Mouse (Mus musculus): Measurements from ENCODE around the gene Spop. TPM values are rescaled to one million over a fixed set of nuclear protein-coding genes. Genes with fewer than 3 reads are reported as not detected.

Gene Spop
- polyA plus RNA-seq, 1 experiment, result 19.6 TPM

- Histone ChIP-seq H3K27ac (ENCODE audit: control insufficient read depth, insufficient read depth, low read depth, low read length) (no peak overlapping the region; the same call in none of the 2 replicates), H3K36me3 (ENCODE audit: control insufficient read depth, insufficient read depth, low read length) (no peaks in the 10 kb centered on the region), H3K4me3 (ENCODE audit: control insufficient read depth, low read depth, low read length) (no peak overlapping the region), H3K27me3 (ENCODE audit: control insufficient read depth, insufficient read depth, low read length) (no peaks in the 10 kb centered on the region), H3K4me1 (ENCODE audit: control insufficient read depth, insufficient read depth, low read length) (no peaks in the 10 kb centered on the region)
- TF ChIP-seq POLR2A (IDR thresholded peaks at IDR 0.05; ENCODE audit: control insufficient read depth, low read depth, low read length) (no peak), CTCF (IDR thresholded peaks at IDR 0.05; ENCODE audit: control insufficient read depth, insufficient read depth, insufficient replicate concordance, low read depth, low read length) (no peak)
Measured at GRCm38 (mm10) chr11:95383331-95383986, 30.4 kb upstream of the Spop start.

- no peaks in the 10 kb centered on the region for H3K4me1 ChIP-seq (ENCODE audit: control insufficient read depth, insufficient read depth, low read length)
- H3K36me3 ChIP-seq (ENCODE audit: control insufficient read depth, insufficient read depth, low read length), result no peaks in the 10 kb centered on the region
- no peaks in the 10 kb centered on the region for H3K27me3 ChIP-seq (ENCODE audit: control insufficient read depth, insufficient read depth, low read length)
- H3K4me3 ChIP-seq (ENCODE audit: control insufficient read depth, low read depth, low read length), result peak overlapping the region; percentile 92
- TF ChIP-seq POLR2A (IDR thresholded peaks at IDR 0.05; ENCODE audit: control insufficient read depth, low read depth, low read length) (no peak), CTCF (IDR thresholded peaks at IDR 0.05; ENCODE audit: control insufficient read depth, insufficient read depth, insufficient replicate concordance, low read depth, low read length) (no peak)
- H3K27ac ChIP-seq (ENCODE audit: control insufficient read depth, insufficient read depth, low read depth, low read length), result peak overlapping the region; percentile 54; the same call in 1 of the 2 replicates
Measured at GRCm38 (mm10) chr11:95384004-95384318, 29.9 kb upstream of the Spop start.

DNA sequence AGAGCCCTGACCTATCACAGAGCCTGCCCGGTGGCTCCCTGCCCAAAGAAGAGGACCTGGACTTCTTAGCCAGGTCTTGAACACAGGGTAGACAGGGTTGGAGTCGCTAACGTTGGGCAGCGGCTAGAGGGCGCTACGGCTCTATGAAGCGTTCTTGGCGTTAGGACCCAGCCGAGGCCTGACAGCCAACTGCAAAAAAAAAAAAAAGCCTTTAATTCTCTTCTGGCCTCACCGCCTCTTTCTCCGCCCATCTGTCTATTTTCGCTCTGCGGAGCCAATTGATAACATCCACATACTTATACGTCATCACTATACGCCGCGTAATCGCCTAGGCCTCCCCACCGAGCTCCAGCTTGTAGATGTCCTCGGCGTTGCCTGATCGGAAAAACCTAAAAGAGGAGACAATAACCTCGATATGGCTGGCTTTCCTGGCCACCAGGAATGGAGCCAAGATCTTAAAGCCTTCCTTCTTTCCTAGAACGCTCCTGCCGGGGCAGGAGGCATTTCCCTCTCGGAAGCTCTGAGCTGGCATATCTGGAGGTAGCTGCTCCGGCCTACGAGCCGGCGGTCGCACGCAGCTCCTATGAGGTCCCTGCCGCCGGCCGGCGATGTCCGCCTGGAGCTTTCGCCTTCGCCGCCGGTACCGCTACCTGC lies 29.4 kb upstream of the Spop start, which contains the start of gene Slc35b1:
TSS of gene Slc35b1 (plus strand) at position 374 of the 654 bp plus-strand sequence.
- Histone ChIP-seq H3K4me3 (ENCODE audit: control insufficient read depth, low read depth, low read length) (peak within 1 kb of the TSS; percentile 92), H3K36me3 (ENCODE audit: control insufficient read depth, insufficient read depth, low read length) (no peaks in the 10 kb centered on the region), H3K4me1 (ENCODE audit: control insufficient read depth, insufficient read depth, low read length) (no peaks in the 10 kb centered on the region), H3K27ac (ENCODE audit: control insufficient read depth, insufficient read depth, low read depth, low read length) (peak within 1 kb of the TSS; percentile 95), H3K27me3 (ENCODE audit: control insufficient read depth, insufficient read depth, low read length) (no peaks in the 10 kb centered on the region)
- TF ChIP-seq CTCF (IDR thresholded peaks at IDR 0.05; ENCODE audit: control insufficient read depth, insufficient read depth, insufficient replicate concordance, low read depth, low read length) (peak; percentile 80; the same call in 1 of the 2 replicates), POLR2A (IDR thresholded peaks at IDR 0.05; ENCODE audit: control insufficient read depth, low read depth, low read length) (peak; percentile 65; the same call in 1 of the 2 replicates)

- H3K36me3 ChIP-seq (ENCODE audit: control insufficient read depth, insufficient read depth, low read length), result no peaks in the 10 kb centered on the region
- no peaks in the 10 kb centered on the region for H3K4me1 ChIP-seq (ENCODE audit: control insufficient read depth, insufficient read depth, low read length)
- H3K4me3 ChIP-seq (ENCODE audit: control insufficient read depth, low read depth, low read length), result peak overlapping the region; percentile 92
- no peak for TF ChIP-seq CTCF (IDR thresholded peaks at IDR 0.05; ENCODE audit: control insufficient read depth, insufficient read depth, insufficient replicate concordance, low read depth, low read length)
- TF ChIP-seq POLR2A (IDR thresholded peaks at IDR 0.05; ENCODE audit: control insufficient read depth, low read depth, low read length), result no peak
- no peaks in the 10 kb centered on the region for H3K27me3 ChIP-seq (ENCODE audit: control insufficient read depth, insufficient read depth, low read length)
- H3K27ac ChIP-seq (ENCODE audit: control insufficient read depth, insufficient read depth, low read depth, low read length), result peak overlapping the region; percentile 95
Measured at GRCm38 (mm10) chr11:95384973-95385320, 28.9 kb upstream of the Spop start.

- peaks cover 1% of the 10 kb centered on the region; the same call in 1 of the 2 replicates for H3K36me3 ChIP-seq (ENCODE audit: control insufficient read depth, insufficient read depth, low read length)
- no peak for TF ChIP-seq POLR2A (IDR thresholded peaks at IDR 0.05; ENCODE audit: control insufficient read depth, low read depth, low read length)
- no peak for TF ChIP-seq CTCF (IDR thresholded peaks at IDR 0.05; ENCODE audit: control insufficient read depth, insufficient read depth, insufficient replicate concordance, low read depth, low read length)
Measured at GRCm38 (mm10) chr11:95387354-95387753, 26.5 kb upstream of the Spop start.

DNA sequence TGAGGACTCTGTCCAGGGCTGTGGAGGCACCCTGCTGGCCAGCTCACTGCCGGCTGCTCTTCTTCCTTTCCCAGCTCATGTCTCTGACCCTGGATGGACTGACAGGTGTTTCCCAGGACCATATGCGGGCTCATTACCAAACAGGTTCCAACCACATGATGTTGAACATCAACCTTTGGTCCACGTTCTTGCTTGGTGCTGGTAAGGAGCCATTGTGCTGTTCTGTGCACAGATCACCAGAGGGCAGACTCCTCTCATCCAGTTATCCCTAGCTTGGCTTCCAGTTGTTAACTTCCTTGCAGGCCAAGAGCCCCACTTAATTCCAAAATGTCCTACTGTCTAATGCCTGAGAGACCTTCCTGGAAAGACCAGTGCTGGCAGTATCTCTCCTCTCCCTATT lies 24.9 kb upstream of the Spop start:
- Histone ChIP-seq H3K36me3 (ENCODE audit: control insufficient read depth, insufficient read depth, low read length) (peaks cover 1% of the 10 kb centered on the region; the same call in 1 of the 2 replicates), H3K27me3 (ENCODE audit: control insufficient read depth, insufficient read depth, low read length) (no peaks in the 10 kb centered on the region), H3K4me1 (ENCODE audit: control insufficient read depth, insufficient read depth, low read length) (no peaks in the 10 kb centered on the region), H3K4me3 (ENCODE audit: control insufficient read depth, low read depth, low read length) (no peak overlapping the region), H3K27ac (ENCODE audit: control insufficient read depth, insufficient read depth, low read depth, low read length) (no peak overlapping the region)
- TF ChIP-seq CTCF (IDR thresholded peaks at IDR 0.05; ENCODE audit: control insufficient read depth, insufficient read depth, insufficient replicate concordance, low read depth, low read length) (no peak), POLR2A (IDR thresholded peaks at IDR 0.05; ENCODE audit: control insufficient read depth, low read depth, low read length) (no peak)

More at GRCm38 (mm10) chr11:95387354-95387753, 26.5 kb upstream of the Spop start:
- no peaks in the 10 kb centered on the region for H3K4me1 ChIP-seq (ENCODE audit: control insufficient read depth, insufficient read depth, low read length)
- no peak overlapping the region for H3K27ac ChIP-seq (ENCODE audit: control insufficient read depth, insufficient read depth, low read depth, low read length)
- H3K27me3 ChIP-seq (ENCODE audit: control insufficient read depth, insufficient read depth, low read length), result no peaks in the 10 kb centered on the region
- H3K4me3 ChIP-seq (ENCODE audit: control insufficient read depth, low read depth, low read length), result no peak overlapping the region

DNA sequence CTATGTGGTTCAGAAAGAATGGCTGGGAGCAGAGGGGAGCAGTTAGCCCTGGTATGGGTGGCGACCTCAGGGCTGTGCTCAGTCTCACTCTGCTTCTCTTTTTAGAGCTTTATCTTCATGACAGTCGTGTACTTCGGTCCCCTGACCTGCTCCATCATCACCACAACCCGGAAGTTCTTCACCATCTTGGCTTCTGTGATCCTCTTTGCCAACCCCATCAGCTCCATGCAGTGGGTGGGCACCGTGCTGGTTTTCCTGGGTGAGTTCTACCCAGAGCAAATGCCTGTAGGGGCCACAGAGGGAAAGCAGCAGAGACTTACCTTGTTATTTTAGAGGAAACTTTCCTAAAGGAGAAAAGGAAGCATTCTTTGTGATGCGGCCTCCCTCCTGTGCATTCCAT lies 23.5 kb upstream of the Spop start:
- Histone ChIP-seq H3K4me3 (ENCODE audit: control insufficient read depth, low read depth, low read length) (no peak overlapping the region), H3K4me1 (ENCODE audit: control insufficient read depth, insufficient read depth, low read length) (no peaks in the 10 kb centered on the region), H3K27me3 (ENCODE audit: control insufficient read depth, insufficient read depth, low read length) (no peaks in the 10 kb centered on the region), H3K27ac (ENCODE audit: control insufficient read depth, insufficient read depth, low read depth, low read length) (no peak overlapping the region), H3K36me3 (ENCODE audit: control insufficient read depth, insufficient read depth, low read length) (peaks cover 1% of the 10 kb centered on the region; the same call in 1 of the 2 replicates)
- no peak for TF ChIP-seq CTCF (IDR thresholded peaks at IDR 0.05; ENCODE audit: control insufficient read depth, insufficient read depth, insufficient replicate concordance, low read depth, low read length)
- no peak for TF ChIP-seq POLR2A (IDR thresholded peaks at IDR 0.05; ENCODE audit: control insufficient read depth, low read depth, low read length)
